Comparison of ENCODE assay signal across 16 mouse cellular contexts in genomic region chr12:116367346-116367745, GRCm38 (mm10).
"Had no signal": no experiment of that assay in that cellular context is flagged by ENCODE, and none has a peak within 500 bp of the region (broad histone marks: within the 10 kb centered on the region; RNA-seq: fewer than 3 reads in every experiment).

No protein-coding gene starts in this region.

- H3K9ac ChIP-seq: neural tube, embryonic 12.5 days; neural tube, embryonic 13.5 days; neural tube, embryonic 15.5 days; stomach, embryonic 15.5 days had no signal

- H3K27me3 ChIP-seq: neural tube, embryonic 12.5 days; neural tube, embryonic 13.5 days; neural tube, embryonic 15.5 days; stomach, embryonic 15.5 days had no signal

- H3K4me3 ChIP-seq: neural tube, embryonic 12.5 days; neural tube, embryonic 13.5 days; neural tube, embryonic 15.5 days; stomach, embryonic 15.5 days had no signal

- H3K9me3 ChIP-seq: neural tube, embryonic 12.5 days; neural tube, embryonic 13.5 days; neural tube, embryonic 15.5 days; stomach, embryonic 15.5 days had no signal

- DNase-seq: retina, postnatal 1 day; right cerebral cortex, adult 18-20 months; right cerebral cortex, postnatal 14 days; right cerebral cortex, postnatal 25 days; right cerebral cortex, postnatal 4 days; spleen, adult 18-20 months; thymus, adult 2 months; thymus, postnatal 14 days; thymus, postnatal 25 days; thymus, postnatal 36 days; thymus, postnatal 4 days had no signal

- H3K4me1 ChIP-seq: neural tube, embryonic 12.5 days; neural tube, embryonic 13.5 days; neural tube, embryonic 15.5 days; stomach, embryonic 15.5 days had no signal

- H3K27ac ChIP-seq: neural tube, embryonic 12.5 days; neural tube, embryonic 13.5 days; neural tube, embryonic 15.5 days; stomach, embryonic 15.5 days; stomach, postnatal 0 days had no signal
